Comparison of ENCODE assay signal across 7 mouse cellular contexts in the genomic region with DNA sequence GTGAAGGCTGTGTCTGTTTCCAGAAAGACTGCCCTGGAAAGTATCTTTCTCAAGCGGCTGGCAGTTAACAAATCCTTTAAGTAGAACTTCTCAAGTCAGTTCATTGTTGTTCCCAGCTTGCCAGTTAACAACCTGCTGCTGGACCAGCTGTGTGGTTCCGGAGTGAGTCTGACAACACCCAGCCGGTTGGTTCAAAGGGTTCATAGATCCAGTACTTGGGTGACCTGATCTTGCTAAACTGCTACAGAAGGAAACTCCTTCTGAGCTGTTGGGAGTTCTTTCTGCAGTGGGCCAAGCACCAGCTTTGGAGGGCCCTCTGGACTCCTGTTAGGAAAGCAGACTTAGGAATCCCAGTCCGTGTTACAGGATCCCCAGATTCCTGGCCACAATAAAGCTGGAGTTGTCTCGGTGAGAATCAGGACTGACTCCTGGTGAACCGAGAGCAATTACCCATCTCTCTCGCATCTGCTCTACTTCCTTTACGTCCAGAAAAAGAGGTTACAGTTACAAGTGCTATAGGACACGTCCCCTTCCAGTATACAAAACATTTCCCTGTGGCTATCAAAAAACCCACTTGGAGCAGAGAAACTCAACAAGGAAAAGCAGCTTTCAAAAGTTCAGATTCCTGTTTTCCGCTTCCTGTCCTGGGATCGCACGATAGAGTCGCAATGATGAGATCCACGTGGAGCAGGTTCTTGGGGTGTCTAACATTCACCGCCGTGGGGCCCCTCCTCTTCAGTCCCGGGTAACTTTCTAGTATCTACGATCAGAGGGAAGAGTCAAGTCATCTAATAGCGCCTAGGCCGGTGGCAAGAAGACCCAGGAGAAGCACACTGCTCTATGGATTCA. TPM values are rescaled to one million over a fixed set of nuclear protein-coding genes. Genes with fewer than 3 reads are reported as not detected.
DNase-seq lines count a peak whose midpoint lies in the region; ATAC-seq and TF ChIP-seq lines count a peak whose summit lies in the region.

No protein-coding gene starts in this region.

- TF ChIP-seq EP300 in ES-Bruce4 (IDR thresholded peaks at IDR 0.05; ENCODE audit: insufficient read depth, low read depth, low read length), result no peak
- TF ChIP-seq EP300 in stomach, postnatal 0 days (optimal IDR thresholded peaks at IDR 0.05), result no peak

- TF ChIP-seq CTCF in ES-Bruce4 (IDR thresholded peaks at IDR 0.05; ENCODE audit: low read depth, low read length), result no peak
- TF ChIP-seq CTCF in lung, embryonic 14.5 days (IDR thresholded peaks at IDR 0.05; ENCODE audit: low read depth), result no peak
- TF ChIP-seq CTCF in stomach, postnatal 0 days (IDR thresholded peaks at IDR 0.05; ENCODE audit: low read depth), result no peak

- H3K4me2 ChIP-seq in forebrain, embryonic 16.5 days (ENCODE audit: low read length), result peak overlapping the region; percentile 100
- peak overlapping the region; percentile 74 for H3K4me2 ChIP-seq in lung, embryonic 14.5 days
- peak overlapping the region; percentile 58 for H3K4me2 ChIP-seq in stomach, postnatal 0 days (replicated peaks; ENCODE audit: low read depth)

- peak; percentile 10 for DNase-seq in CD4-positive helper T cell, adult 2 months (ENCODE audit: low read depth, low spot score)
- peak; percentile 56 for DNase-seq in lung, embryonic 14.5 days
- peak; percentile 43 for DNase-seq in stomach, postnatal 0 days (ENCODE audit: low spot score)
- no peak for DNase-seq in ovary, adult 18-20 months (ENCODE audit: low spot score)

- no peaks in the 10 kb centered on the region for H3K4me1 ChIP-seq in ES-Bruce4 (ENCODE audit: control insufficient read depth, insufficient read depth, low read length)
- peaks cover 10% of the 10 kb centered on the region for H3K4me1 ChIP-seq in forebrain, embryonic 16.5 days (replicated peaks; ENCODE audit: control insufficient read depth, insufficient read depth, low read length)
- peaks cover 9% of the 10 kb centered on the region for H3K4me1 ChIP-seq in lung, embryonic 14.5 days (ENCODE audit: insufficient read depth)
- peaks cover 4% of the 10 kb centered on the region; the same call in 1 of the 2 replicates for H3K4me1 ChIP-seq in stomach, postnatal 0 days (replicated peaks; ENCODE audit: control insufficient read depth, insufficient read depth)

- WGBS in forebrain, embryonic 16.5 days, result 5% methylated on average over 20 of the region's 20 CpGs
- 10% methylated on average over 20 of the region's 20 CpGs for WGBS in lung, embryonic 14.5 days
- WGBS in stomach, postnatal 0 days, result 13% methylated on average over 20 of the region's 20 CpGs

- peak overlapping the region; percentile 92 for H3K4me3 ChIP-seq in ES-Bruce4 (ENCODE audit: low read depth, low read length)
- H3K4me3 ChIP-seq in forebrain, embryonic 16.5 days (replicated peaks; ENCODE audit: low read length), result peak overlapping the region; percentile 69
- peak overlapping the region; percentile 91 for H3K4me3 ChIP-seq in lung, embryonic 14.5 days (ENCODE audit: low read depth, low read length)
- H3K4me3 ChIP-seq in stomach, postnatal 0 days (ENCODE audit: low read depth, low read length), result peak overlapping the region; percentile 90

- H3K27me3 ChIP-seq in ES-Bruce4 (ENCODE audit: control insufficient read depth, insufficient read depth, low read length, poor library complexity, severe bottlenecking), result no peaks in the 10 kb centered on the region
- peaks cover 38% of the 10 kb centered on the region for H3K27me3 ChIP-seq in forebrain, embryonic 16.5 days (replicated peaks; ENCODE audit: control insufficient read depth, insufficient read depth, low read length)
- no peaks in the 10 kb centered on the region for H3K27me3 ChIP-seq in lung, embryonic 14.5 days (ENCODE audit: insufficient read depth, low read length)
- H3K27me3 ChIP-seq in stomach, postnatal 0 days (ENCODE audit: control insufficient read depth, insufficient read depth, low read length), result no peaks in the 10 kb centered on the region

- TF ChIP-seq POLR2A in ES-Bruce4 (IDR thresholded peaks at IDR 0.05; ENCODE audit: insufficient read depth, low read length), result peak; percentile 65

- 0 out of 2 replicates have a peak overlapping the region, but pooled peaks have one; percentile 20 for H3K27ac ChIP-seq in ES-Bruce4 (ENCODE audit: insufficient read depth, low read length)
- H3K27ac ChIP-seq in forebrain, embryonic 16.5 days (ENCODE audit: low read length), result no peak overlapping the region
- H3K27ac ChIP-seq in lung, embryonic 14.5 days (ENCODE audit: low read depth), result no peak overlapping the region
- H3K27ac ChIP-seq in stomach, postnatal 0 days (replicated peaks), result peak overlapping the region; percentile 58

- H3K36me3 ChIP-seq in ES-Bruce4 (ENCODE audit: control insufficient read depth, insufficient read depth, low read length, poor library complexity, severe bottlenecking), result no peaks in the 10 kb centered on the region
- no peaks in the 10 kb centered on the region for H3K36me3 ChIP-seq in forebrain, embryonic 16.5 days (ENCODE audit: control insufficient read depth, insufficient read depth)
- no peaks in the 10 kb centered on the region for H3K36me3 ChIP-seq in lung, embryonic 14.5 days (ENCODE audit: insufficient read depth)
- H3K36me3 ChIP-seq in stomach, postnatal 0 days (ENCODE audit: control insufficient read depth, insufficient read depth, low read length), result no peaks in the 10 kb centered on the region

- peak overlapping the region; percentile 71 for H3K9ac ChIP-seq in ES-Bruce4 (ENCODE audit: low read depth, poor library complexity, severe bottlenecking)
- H3K9ac ChIP-seq in forebrain, embryonic 16.5 days (replicated peaks; ENCODE audit: low read depth, low read length), result no peak overlapping the region
- H3K9ac ChIP-seq in lung, embryonic 14.5 days, result peak overlapping the region; percentile 47; the same call in 1 of the 2 replicates
- peak overlapping the region; percentile 51 for H3K9ac ChIP-seq in stomach, postnatal 0 days (ENCODE audit: low read length)

- H3K9me3 ChIP-seq in ES-Bruce4 (replicated peaks; ENCODE audit: control insufficient read depth, insufficient read depth, low read length, poor library complexity, severe bottlenecking), result no peaks in the 10 kb centered on the region
- no peaks in the 10 kb centered on the region for H3K9me3 ChIP-seq in forebrain, embryonic 16.5 days (ENCODE audit: control insufficient read depth, low read length)
- no peaks in the 10 kb centered on the region for H3K9me3 ChIP-seq in lung, embryonic 14.5 days (ENCODE audit: low read depth, low read length)
- H3K9me3 ChIP-seq in stomach, postnatal 0 days (ENCODE audit: control insufficient read depth, low read length), result no peaks in the 10 kb centered on the region

- no peak for ATAC-seq in forebrain, embryonic 16.5 days
- ATAC-seq in lung, embryonic 14.5 days (ENCODE audit: insufficient read depth), result no peak
- ATAC-seq in stomach, postnatal 0 days (ENCODE audit: low FRiP score, low TSS enrichment), result no peak
- no peak for ATAC-seq in erythroid progenitor cell, adult 5-6 weeks (replicated peaks; ENCODE audit: low FRiP score, poor library complexity, severe bottlenecking)

RNA-seq across cellular contexts. Expression of a gene that starts 0.8 kb away (rescaled TPM):
- 166 and 171 TPM in 2 replicates for polyA plus RNA-seq in ES-Bruce4 (2011; ENCODE audit: insufficient read depth, insufficient read length, low read depth, missing spikeins)
- polyA plus RNA-seq in forebrain, embryonic 16.5 days (2015; fragmentation: Nextera tagmentation; extraction: Ambion mirVana), result 38.4 and 44.8 TPM in 2 replicates
- 48.5 and 54.8 TPM in 2 replicates for polyA plus RNA-seq in lung, embryonic 14.5 days (2014; fragmentation: Nextera tagmentation; extraction: Ambion mirVana)
- polyA plus RNA-seq in stomach, postnatal 0 days (2015; fragmentation: Nextera tagmentation; extraction: Ambion mirVana), result 13.1 and 15.8 TPM in 2 replicates
- 4.7 and 8.4 TPM in 2 replicates for total RNA-seq in erythroid progenitor cell, adult 5-6 weeks (2015; ENCODE audit: low replicate concordance)
- 2.2 and 7.9 TPM in 2 replicates for total RNA-seq in erythroid progenitor cell, adult 5-6 weeks (2017; ENCODE audit: low replicate concordance)

Comparison
In these comparisons a context has a peak if more than half of its experiments do, and no peak if none do; other contexts are left out.
1. H3K27ac ChIP-seq: peak in ES-Bruce4 (single experiment) and stomach, postnatal 0 days (single experiment); none in forebrain, embryonic 16.5 days (single experiment) and lung, embryonic 14.5 days (single experiment).
2. Peak in every context shown above with its lines, with median percentiles within 50 percentile points of each other: H3K4me3 ChIP-seq and H3K4me2 ChIP-seq.